Mouse (Mus musculus) 3T3-L1 (cell line): ENCODE measurements around the gene Lrrn4cl.
"Not testable (repeated sequence)": the region's sequence is repeated elsewhere in the genome, so short reads cannot be mapped to it uniquely, and the experiment has no call there.

ENCODE experiments used
- DNase-seq: peaks from one replicate; pipeline ENCODE4 v3.0.0-alpha.2; 2015; ENCODE audit warnings: low read depth, low spot score

Gene Lrrn4cl

GRCm38 (mm10) chr19:8850402-8850901, at the start of gene Lrrn4cl:
TSS of gene Lrrn4cl (plus strand) at chr19:8850768.
- peak; percentile 99 for DNase-seq

- DNase-seq: peak; percentile 100
Measured at GRCm38 (mm10) chr19:8802130-8802821, 48.3 kb upstream of the Lrrn4cl start, which contains the start of gene Zbtb3. TSS of gene Zbtb3 (plus strand) at chr19:8802555.

GRCm38 (mm10) chr19:8803204-8803780, 47.3 kb upstream of the Lrrn4cl start:
- peak; percentile 67 for DNase-seq

GRCm38 (mm10) chr19:8803879-8804660, 46.5 kb upstream of the Lrrn4cl start:
- DNase-seq: peak; percentile 30

- DNase-seq: no peak
Measured at GRCm38 (mm10) chr19:8806810-8807209, 43.8 kb upstream of the Lrrn4cl start.

- peak; percentile 33 for DNase-seq
Measured at GRCm38 (mm10) chr19:8815812-8816211, 34.8 kb upstream of the Lrrn4cl start.

GRCm38 (mm10) chr19:8817001-8817400, 33.6 kb upstream of the Lrrn4cl start:
- no peak for DNase-seq

- DNase-seq: peak; percentile 43
Measured at GRCm38 (mm10) chr19:8818301-8818798, 32.2 kb upstream of the Lrrn4cl start.

- DNase-seq: peak; percentile 100
Measured at GRCm38 (mm10) chr19:8818801-8819595, 31.6 kb upstream of the Lrrn4cl start, which contains the start of gene Ttc9c. TSS of gene Ttc9c (minus strand) at chr19:8819333.

- DNase-seq: peak; percentile 99
Measured at GRCm38 (mm10) chr19:8819596-8820423, 30.8 kb upstream of the Lrrn4cl start, which contains the start of gene Hnrnpul2. TSS of gene Hnrnpul2 (plus strand) at chr19:8820010.

- peak; percentile 22 for DNase-seq
Measured at GRCm38 (mm10) chr19:8820424-8820956, 30.1 kb upstream of the Lrrn4cl start.

- DNase-seq: no peak
Measured at GRCm38 (mm10) chr19:8821146-8821545, 29.4 kb upstream of the Lrrn4cl start.

GRCm38 (mm10) chr19:8822696-8823095, 27.9 kb upstream of the Lrrn4cl start:
- DNase-seq: no peak

- no peak for DNase-seq
Measured at GRCm38 (mm10) chr19:8829660-8830059, 20.9 kb upstream of the Lrrn4cl start, which contains the start of gene AC129217.1. TSS of gene AC129217.1 (plus strand) at chr19:8829773.

- no peak for DNase-seq
Measured at GRCm38 (mm10) chr19:8830664-8831063, 19.9 kb upstream of the Lrrn4cl start.

- DNase-seq: no peak
Measured at GRCm38 (mm10) chr19:8831262-8831661, 19.3 kb upstream of the Lrrn4cl start.

GRCm38 (mm10) chr19:8832971-8833370, 17.6 kb upstream of the Lrrn4cl start:
- DNase-seq: no peak

GRCm38 (mm10) chr19:8836327-8836726, 14.2 kb upstream of the Lrrn4cl start:
- DNase-seq: not testable (repeated sequence)

- DNase-seq: no peak
Measured at GRCm38 (mm10) chr19:8837251-8837791, 13.2 kb upstream of the Lrrn4cl start, which contains the start of gene Bscl2. TSS of gene Bscl2 (plus strand) at chr19:8837467.
